Mouse (Mus musculus): ENCODE results near the gene Adcy4.

Adcy4 gene

DNA sequence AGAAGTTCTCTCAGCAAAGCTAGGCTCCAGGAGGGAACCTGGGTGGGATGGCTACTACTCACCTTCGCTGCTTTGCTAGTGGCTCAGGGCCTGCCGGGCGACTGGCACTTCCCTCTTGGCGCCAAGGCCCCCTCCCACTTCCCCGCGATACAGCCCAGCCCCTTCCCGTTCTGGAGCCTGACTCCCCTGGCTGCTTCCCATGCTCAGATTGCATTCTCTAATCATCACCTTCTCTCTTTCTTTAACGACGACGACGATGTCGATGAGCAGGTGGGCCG is at the start of gene Adcy4:
Gene Adcy4, minus strand, starts transcription at position 138 of the 278 bp plus-strand sequence.
- peak; percentile 2 for DNase-seq (ENCODE audit: low spot score)

DNA sequence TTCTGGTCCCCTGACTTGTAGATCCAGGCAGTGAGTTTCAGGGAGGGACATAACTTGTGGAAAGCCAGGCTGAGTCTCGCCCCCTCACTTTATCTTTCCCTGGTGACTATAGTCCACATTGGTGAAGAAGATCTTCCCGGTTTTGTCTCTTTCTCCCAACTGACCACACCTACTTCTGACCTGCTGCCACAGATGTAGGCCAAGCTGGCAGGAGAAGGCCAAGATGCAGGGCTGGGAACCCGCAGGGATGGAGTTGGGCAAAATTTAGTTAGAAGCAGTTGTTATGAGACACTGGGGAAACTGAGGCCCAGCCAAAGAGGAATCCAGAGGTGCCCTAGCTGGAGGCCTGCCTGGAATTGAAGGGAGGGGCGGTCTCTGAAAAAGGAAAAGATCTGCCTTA is 49.2 kb upstream of the Adcy4 start:
- DNase-seq (ENCODE audit: low spot score): no peak

DNA sequence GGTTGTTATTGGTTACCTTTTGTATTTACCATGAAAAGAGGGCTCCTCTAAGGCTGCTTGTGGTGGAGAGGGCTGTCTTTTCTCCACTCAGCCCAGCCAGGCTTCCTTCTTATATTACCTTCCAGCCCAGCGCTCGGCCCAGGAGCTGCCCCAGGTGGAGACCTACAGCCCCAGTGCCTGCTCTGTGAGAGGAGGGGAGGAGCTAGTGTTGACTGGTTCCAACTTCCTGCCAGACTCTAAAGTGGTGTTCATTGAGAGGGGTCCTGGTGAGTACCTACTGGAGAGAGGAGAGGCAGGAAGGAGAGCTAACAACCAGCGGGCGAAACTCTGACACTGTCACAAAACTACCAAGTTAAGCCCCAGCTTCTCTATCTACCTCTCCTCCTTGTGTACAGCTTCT is 46.4 kb upstream of the Adcy4 start:
- no peak for DNase-seq (ENCODE audit: low spot score)

DNA sequence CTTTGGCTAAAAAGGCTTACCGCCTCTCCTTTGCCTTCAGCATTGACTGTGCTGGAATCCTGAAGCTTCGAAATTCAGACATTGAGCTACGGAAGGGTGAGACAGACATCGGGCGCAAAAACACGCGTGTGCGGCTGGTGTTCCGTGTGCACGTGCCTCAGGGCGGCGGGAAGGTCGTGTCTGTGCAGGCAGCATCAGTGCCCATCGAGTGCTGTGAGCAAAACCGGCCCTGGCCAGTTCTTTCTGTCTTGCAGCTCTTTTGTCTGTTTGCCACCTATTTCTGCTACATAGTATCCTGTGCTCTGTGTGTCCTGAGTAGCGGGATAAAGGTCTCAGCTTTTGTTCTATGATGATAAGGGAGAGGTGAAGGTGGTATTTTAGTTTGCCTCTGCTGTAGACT is 46.0 kb upstream of the Adcy4 start:
- no peak for DNase-seq (ENCODE audit: low spot score)

DNA sequence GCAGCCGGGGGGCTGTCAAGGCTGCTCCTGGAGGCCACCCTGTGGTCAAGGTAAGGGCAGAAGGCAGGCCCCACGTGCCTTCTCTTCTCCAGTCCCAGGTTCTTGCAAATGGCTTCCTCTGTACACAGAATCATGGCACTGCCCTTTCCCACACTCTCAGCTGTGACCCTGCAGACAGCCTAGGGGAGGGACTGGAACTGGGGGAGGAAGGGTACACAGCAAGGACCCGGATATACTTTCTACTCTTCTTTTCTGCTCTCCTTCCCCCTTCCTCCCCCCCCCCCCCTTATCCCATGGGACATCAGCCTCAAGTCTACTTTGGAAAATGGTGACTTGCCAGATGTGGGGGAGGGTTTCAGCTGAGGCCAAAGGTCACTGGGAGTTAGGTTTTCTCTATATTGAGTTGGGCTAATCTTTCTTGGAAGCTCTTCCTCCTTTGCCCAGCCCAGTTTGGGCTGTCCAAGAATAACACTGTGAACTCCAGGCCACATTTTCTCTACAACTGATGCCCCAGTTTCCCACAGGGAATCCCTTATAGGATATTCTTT is 44.9 kb upstream of the Adcy4 start:
- DNase-seq (ENCODE audit: low spot score): no peak

DNA sequence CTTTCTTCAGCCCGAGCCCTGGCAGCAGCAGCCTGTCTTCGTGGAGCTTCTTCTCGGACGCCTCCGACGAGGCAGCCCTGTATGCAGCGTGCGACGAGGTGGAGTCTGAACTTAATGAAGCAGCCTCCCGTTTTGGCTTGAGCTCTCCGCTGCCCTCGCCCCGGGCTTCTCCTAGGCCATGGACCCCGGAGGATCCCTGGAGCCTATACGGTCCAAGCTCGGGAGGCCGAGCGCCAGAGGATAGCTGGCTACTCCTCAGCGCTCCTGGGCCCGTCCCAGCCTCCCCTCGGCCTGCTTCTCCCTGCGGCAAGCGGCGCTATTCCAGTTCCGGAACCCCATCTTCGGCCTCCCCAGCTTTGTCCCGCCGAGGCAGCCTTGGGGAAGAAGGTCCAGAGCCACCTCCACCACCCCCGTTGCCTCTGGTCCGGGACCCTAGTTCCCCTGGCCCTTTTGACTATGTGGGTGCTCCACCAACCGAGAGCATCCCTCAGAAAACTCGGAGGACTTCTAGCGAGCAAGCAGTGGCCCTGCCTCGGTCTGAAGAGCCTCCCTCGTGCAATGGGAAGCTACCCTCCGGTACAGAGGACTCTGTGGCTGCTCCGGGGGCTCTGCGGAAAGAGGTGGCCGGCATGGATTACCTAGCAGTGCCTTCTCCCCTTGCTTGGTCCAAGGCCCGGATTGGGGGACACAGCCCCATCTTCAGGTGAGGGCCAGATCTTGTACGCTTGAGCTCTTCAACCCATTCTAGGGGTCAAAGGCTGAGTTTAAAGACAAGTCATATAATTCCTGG is 42.9 kb upstream of the Adcy4 start:
- peak; percentile 15 for DNase-seq (ENCODE audit: low spot score)

DNA sequence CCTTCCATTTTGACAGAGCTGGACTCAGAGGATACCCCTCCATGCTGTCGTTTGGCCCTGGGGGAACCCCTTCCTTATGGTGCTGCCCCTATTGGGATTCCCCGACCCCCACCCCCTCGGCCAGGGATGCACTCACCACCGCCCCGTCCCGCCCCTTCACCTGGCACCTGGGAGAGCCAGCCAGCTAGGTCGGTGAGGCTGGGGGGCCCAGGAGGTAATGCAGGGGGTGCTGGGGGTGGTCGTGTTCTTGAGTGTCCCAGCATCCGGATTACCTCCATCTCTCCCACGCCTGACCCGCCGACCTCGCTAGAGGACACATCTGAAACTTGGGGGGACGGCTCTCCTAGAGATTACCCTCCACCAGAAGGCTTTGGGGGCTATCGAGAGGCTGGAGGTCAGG is 42.2 kb upstream of the Adcy4 start:
- peak; percentile 3 for DNase-seq (ENCODE audit: low spot score)

DNA sequence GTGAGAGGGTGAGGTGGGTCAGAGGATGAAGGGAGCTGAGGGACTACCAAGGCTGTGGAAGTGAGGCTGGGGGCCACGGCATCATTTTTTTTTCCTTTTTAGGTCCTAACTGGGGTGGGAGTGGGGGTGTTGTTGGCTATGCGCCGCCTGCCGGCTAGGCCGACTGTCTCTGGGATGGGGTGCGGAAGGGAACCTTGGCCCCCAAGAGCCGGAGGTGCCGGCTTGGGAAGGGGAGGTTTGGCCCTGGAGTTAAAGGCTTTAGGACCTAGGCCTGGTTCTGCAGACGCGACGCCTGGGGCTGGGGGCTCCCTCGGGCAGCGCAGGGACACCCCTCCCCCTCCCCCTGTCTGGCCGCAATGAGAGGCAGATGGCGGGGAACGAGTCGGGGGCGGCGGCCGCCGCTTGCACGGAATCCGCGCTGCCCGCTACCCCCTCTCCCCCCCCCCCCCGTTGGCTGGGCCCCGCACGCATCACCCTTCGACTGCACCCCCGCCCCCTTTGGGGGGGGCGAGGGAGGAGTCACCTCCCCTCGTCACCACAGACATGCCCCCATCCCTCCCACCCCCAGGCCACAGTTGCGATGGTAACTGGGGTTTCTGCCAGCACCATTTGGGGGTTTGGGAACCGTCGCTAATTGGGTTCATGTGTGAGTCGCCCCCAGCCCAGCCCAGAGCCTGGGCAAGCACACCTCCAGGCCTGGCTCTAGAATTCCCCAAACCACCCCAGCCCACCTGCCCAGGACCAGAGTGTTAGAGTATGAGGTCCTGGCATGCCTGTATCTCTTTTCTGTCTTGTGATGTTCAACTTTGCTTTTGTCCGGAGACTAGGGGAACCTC is 41.5 kb upstream of the Adcy4 start:
- DNase-seq (ENCODE audit: low spot score): peak; percentile 17

DNA sequence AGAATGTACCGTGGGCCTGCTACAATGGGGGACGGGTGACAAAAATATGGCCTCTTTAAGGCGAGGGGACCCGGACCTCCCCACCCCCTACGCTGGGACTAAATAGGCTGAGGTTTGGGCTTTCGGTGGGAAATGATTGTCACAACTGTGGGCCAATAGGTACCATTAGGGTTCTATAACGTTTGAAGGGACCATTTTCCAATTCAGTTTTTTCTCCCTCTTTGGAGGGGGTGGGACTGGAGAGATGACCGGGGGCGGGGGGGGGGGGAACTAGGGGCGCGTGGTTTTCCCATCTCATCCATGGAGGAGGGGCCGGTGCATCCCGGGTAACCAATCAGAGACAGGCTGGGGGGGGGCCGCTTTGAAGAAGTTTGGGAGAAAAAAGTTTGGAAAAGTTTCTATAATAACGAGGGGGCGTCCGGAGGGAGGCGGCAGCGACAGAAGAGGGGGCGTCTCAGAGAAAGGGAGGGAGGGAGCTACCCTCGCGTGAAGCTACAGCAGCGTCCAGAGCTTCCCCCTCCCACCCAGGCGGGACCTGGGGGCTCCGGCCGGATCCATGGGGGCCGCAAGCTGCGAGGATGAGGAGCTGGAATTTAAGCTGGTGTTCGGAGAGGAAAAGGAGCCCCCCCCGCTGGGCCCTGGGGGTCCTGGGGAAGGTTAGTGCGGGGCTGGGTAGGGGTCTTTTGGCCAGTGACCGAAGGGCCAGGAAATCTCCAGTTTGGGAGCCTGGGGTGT is 40.8 kb upstream of the Adcy4 start:
- DNase-seq (ENCODE audit: low spot score): peak; percentile 19

DNA sequence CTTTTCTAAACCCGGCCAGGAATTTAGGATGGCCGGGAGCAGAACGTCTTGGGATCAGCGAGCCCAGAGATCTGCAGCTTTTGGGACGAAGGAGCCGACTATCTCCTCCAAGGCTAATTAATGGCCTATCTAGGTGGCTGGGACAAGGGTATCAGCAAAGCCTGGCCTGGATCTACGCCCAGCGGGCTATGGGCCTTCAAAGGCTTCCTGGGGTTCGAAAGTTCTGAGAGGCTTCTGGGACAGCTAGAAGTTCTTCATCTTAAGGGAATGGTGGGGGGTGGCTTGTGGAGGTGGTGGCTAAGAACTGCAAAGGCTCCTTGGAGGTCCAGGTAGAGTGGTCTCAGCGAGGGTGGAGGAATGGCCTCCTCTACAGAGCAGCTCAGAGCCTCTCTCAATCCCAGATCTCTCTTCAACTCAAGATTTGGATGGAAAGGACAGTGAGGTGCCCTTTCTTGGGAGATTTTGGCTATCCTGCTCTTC is 40.1 kb upstream of the Adcy4 start:
- peak; percentile 37 for DNase-seq (ENCODE audit: low spot score)

DNA sequence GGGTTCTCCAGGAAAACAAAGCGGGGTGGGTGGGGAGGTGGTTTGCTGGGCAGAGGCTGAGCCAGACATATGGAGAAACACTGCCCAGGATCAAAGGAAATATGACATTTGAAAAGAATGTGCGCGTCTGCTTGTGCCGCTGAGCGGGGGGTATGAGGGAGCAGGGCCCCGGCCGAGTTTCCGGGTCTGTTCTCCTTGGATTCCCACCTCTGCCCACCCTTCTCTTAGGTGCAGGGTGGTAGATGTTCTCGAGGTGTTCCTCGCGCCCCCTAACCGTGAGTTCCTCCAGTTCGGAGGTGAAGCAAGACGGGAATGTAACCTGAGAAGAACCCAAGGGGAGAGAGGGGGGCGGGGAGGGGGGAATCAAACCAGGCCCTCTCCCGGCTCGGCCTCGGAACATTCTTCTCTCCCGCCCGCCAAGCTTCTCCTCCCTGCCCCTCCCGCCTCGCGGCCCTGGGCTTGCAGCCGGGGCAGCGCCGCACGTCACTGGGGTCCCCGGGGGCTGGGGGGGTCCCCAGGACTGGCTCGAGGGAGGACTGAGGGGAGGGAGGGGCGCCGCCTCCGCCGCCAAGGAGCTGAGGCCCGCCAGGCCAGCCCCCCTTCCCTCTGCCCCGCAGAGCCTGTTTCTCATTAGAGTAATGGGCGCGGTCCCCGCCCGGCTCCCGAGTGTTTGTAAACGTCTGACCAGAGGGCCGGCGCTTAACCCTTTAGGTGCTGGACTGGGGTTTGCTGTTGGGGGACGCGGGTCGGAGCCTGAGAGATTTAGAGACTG is 39.3 kb upstream of the Adcy4 start, which contains the start of gene Nfatc4:
Gene Nfatc4, plus strand, starts transcription at position 154 of the 772 bp plus-strand sequence.
- DNase-seq (ENCODE audit: low spot score): peak; percentile 76

DNA sequence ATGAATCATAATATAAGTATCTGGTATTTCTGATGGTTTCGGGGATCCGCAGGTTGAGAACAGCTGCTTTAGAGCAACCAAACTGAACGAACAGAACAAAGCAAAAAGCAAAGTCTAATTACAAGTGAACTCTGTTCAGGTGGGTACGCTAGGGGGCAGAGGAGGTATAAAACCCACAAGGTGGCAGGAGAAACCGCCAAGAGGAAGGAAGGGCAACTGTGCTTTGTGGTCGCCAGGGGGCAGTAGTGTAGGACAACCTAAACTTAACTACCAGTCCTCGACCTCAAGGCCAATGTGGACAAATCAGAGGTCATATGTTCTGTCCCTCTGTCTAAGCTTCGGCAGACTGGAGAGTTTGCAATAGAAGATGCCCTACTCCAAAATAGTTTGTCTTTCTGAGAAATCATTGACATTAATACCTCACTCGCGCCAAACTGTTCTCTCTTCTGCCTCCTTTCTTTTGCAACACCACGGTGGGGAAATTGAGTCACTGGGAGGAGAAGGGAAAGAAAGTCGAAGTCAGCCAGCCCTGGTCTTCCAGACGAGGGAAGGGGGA is 38.6 kb upstream of the Adcy4 start:
- DNase-seq (ENCODE audit: low spot score): peak; percentile 75

DNA sequence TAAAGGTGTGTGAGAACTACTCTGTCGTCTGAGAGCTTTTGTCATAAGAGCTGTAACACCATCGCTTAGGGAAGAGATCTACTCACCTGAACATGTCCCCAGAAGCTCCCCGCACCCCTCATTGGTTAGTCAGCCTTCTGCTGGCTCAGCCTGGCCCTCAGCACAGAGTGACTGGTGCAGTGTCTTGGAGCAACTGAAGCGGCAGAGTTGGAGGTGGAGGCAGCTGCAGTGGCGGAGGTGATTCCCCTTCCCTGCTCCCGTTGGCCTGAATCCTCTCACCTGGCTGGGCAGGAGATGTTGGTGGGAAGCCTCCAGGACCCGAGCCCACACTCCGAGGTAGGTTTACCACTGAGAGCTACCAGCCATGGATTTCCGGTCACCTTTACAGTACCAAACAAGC is 36.7 kb upstream of the Adcy4 start:
- peak; percentile 2 for DNase-seq (ENCODE audit: low spot score)

DNA sequence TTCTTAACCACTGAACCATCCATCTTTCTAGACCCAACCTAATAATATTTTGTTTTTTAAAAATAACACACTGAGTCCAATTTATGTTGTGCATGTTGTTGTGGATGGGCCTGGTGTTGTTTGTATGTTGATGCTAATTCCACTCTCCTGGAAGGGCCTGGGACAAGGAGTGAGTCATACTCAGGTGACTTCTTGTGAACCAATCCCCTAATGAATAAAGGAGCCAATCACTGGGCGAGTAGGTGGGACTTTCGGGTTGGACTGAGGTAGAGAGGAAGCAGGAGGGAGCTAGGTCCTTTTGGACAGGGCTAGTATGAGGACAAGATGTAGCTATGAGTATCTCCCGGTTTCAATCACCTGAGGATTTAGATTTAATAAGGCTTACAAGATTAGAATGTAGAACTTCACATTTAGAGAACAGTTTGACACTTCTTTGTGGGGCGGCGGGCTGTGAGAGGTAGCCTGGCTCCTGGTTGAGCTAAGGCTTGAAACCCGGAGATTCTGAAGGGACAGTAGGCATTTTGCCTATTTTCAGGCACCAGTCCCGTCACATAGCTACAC is 36.0 kb upstream of the Adcy4 start:
- peak; percentile 2 for DNase-seq (ENCODE audit: low spot score)

DNA sequence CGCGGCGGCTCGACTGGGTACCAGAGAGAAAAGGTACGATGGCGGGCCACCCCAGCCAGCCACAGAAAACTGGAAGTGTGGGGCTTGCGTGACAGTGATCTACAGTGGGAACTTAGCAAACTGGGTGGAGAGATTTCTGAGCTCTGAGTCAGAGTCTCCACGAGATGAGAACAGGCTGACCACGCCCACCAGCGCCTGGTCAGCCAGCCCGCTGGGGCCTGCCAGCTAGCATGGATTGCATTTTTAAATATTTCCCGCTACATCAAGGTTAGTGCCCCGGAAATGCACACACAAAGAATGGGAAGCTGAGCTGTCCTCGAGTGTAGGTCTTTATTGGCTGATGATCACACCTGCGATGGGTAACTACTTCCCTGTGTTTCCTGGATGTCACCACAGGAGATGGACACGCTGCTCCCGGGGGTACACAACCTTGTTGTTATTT is 31.4 kb upstream of the Adcy4 start:
- DNase-seq (ENCODE audit: low spot score): peak; percentile 77

DNA sequence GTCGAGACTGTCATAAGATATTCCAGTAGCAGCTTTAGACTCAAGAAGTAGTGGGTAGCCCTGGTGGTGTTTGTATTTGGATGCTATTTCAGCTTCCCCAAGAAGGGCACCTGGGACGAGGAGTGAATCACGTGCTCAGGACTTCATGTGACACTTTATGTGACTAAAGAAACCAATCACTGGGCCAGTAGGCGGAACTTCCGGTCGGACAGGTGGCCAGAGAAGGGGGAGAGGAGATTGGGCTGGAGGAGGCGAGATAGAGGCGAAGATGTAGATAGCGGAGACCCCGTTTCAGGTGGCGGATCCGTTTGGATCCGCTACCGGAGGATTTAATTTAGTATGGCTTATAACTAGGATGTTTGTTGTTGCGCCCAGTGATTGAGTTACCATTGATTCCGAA is 31.0 kb upstream of the Adcy4 start:
- DNase-seq (ENCODE audit: low spot score): peak; percentile 69

DNA sequence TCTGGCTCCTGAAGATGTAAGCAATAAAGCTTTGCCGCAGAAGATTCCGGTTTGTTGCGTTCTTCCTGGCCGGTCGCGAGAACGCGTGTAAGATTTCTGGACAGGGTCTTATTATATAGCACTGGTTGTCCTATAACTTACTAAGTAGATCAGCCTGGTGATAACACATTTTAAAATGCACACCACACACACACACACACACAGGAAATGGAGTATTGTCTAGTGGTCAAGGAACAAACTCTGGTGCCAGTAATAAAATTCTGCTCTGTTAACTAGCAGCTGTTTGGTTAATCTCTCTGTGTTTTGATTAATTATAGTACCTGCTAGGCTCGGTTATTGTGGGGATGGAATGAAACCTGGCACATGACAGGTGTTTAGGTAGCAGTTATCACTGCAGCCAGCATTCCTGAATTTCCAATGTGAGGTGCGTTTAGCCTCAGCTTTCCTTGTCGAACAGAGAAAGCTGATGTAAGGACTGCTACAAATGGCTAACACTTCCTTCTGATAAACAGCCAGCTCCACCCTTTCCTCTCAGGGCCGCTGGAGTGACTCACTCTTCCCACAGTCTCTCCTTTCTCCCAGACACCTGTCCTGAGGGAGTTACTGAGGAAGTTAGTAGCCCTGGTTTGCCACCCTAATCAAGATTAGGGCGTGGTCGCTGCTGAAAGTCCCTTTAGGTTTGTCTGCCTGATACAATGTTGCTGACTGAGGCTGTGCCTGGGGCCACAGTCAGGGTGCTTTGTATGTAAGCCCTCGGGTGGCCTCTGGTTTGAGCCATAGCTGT is 11.7 kb upstream of the Adcy4 start:
- DNase-seq (ENCODE audit: low spot score): peak; percentile 3

DNA sequence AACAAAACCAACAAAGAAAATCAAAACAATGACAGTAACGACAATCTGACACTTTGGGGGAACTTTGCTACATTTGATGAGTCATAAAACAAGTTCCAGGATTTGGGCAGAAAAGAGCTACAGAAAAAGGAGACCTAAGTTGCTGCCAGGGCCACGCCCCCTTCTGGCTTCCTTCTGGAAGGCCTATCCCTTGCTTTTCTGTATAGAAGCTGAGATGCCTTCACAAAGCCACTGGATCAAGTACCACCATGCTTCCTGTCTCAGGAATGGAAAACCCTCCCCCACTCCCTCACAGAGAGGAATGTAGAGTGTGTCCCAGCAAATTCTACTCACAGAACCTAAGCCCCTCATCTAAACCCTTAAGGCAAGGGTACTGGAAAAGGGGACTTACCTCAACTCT is 10.1 kb upstream of the Adcy4 start:
- DNase-seq (ENCODE audit: low spot score): peak; percentile 5

DNA sequence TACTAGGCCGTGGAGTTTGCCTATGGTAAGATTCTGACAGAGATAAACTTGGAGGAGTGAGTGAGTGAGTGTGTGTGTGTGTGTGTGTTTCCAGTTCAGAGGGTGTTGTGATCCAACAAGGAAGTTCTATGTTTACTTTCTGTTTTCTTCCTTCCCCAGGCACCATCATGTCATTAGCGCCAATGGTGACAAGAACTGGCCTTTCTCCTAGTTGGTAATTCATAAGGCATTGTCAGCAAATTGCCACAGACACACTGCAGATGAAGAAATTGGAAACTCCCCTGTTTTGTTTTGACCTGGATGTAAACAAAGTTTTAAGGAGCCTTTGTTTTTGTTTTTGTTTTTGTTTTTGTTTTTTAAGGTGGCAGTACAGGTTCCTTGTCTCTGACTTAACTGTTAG is 9.6 kb upstream of the Adcy4 start:
- DNase-seq (ENCODE audit: low spot score): no peak

All from urinary bladder, postnatal 25 days (tissue).